Mouse (Mus musculus) heart, embryonic 14.5 days (tissue): ENCODE measurements around the gene Cers6. TPM values are rescaled to one million over a fixed set of nuclear protein-coding genes. Genes with fewer than 3 reads are reported as not detected.
A peak's percentile ranks its signal among the peaks of the same experiment; 100 is the strongest.

ENCODE experiments used
- ATAC-seq: fragments of 200-750 bp; cut with Nextera tagmentation; 2 replicates; pipeline ENCODE4 v1.8.0; 2017; ENCODE audit warnings: low read depth, moderate TSS enrichment; ENCODE audit not compliant: insufficient number of reproducible peaks, insufficient read depth, low FRiP score
- H3K27ac ChIP-seq, 2 experiments: fragments of 200-500 bp in 1 of 2; fragments of 300-500 bp in 1 of 2; sonication (generic) in 1 of 2; replicated peaks in 1 of 2; 2 replicates each; pipeline ENCODE4 v1.5.1; 2012 to 2014; ENCODE audit warnings: low read depth in 2 of 2, low read length in 2 of 2, control low read depth in 1 of 2, mild to moderate bottlenecking in 1 of 2, mixed read lengths in 1 of 2; ENCODE audit not compliant: control insufficient read depth in 1 of 2, insufficient read depth in 1 of 2
- H3K27me3 ChIP-seq: fragments of 300-500 bp; sonication (generic); 2 replicates; pipeline ENCODE4 v1.6.1; 2014; ENCODE audit warnings: mild to moderate bottlenecking, low read length, control low read depth; ENCODE audit not compliant: control insufficient read depth, insufficient read depth
- H3K36me3 ChIP-seq: fragments of 300-500 bp; sonication (generic); 2 replicates; pipeline ENCODE4 v1.6.1; 2014; ENCODE audit warnings: mild to moderate bottlenecking, control low read depth, low read length, mixed read lengths; ENCODE audit not compliant: control insufficient read depth, insufficient read depth
- H3K4me1 ChIP-seq, 2 experiments: fragments of 200-500 bp in 1 of 2; fragments of 300-500 bp in 1 of 2; sonication (generic) in 1 of 2; 2 replicates each; pipeline ENCODE4 v1.6.1; 2012 to 2014; ENCODE audit warnings: low read length in 2 of 2, control low read depth in 1 of 2, mixed read lengths in 1 of 2; ENCODE audit not compliant: control insufficient read depth in 2 of 2, insufficient read depth in 2 of 2
- H3K4me2 ChIP-seq: fragments of 300-500 bp; sonication (generic); 2 replicates; pipeline ENCODE4 v1.6.1; 2014; ENCODE audit warnings: mild to moderate bottlenecking, low read length
- H3K4me3 ChIP-seq, 2 experiments: fragments of 200-500 bp in 1 of 2; fragments of 300-500 bp in 1 of 2; sonication (generic) in 1 of 2; 2 replicates each; pipeline ENCODE4 v1.5.1; 2012 to 2014; ENCODE audit warnings: low read length in 2 of 2, mild to moderate bottlenecking in 2 of 2, control low read depth in 1 of 2, low read depth in 1 of 2, moderate library complexity in 1 of 2; ENCODE audit not compliant: control insufficient read depth in 1 of 2, insufficient read depth in 1 of 2
- H3K9ac ChIP-seq: fragments of 300-500 bp; sonication (generic); 2 replicates; pipeline ENCODE4 v1.6.1; 2014; ENCODE audit warnings: mild to moderate bottlenecking, low read length
- H3K9me3 ChIP-seq: fragments of 300-500 bp; sonication (generic); 2 replicates; pipeline ENCODE4 v1.6.1; 2016; ENCODE audit warnings: low read length, control low read depth; ENCODE audit not compliant: control insufficient read depth
- WGBS: fragments of 180-500 bp; shearing (Covaris S2); extraction: QIAGEN DNeasy Blood & Tissue Kit; methylation state at CpG from one replicate; pipeline ENCODE4 v1.1.7; 2014; 5-methylcytosine and 5-hydroxymethylcytosine counted together
- polyA plus RNA-seq: library from polyadenylated mRNA; unstranded; fragments of >200 nt; fragmentation: Nextera tagmentation; extraction: Ambion mirVana; gene quantifications from 2 replicates; pipeline ENCODE4 v1.2.1, GENCODE M21; 2014

Gene Cers6
- polyA plus RNA-seq, 1 experiment from 2014 or later = 34.4 TPM

DNA sequence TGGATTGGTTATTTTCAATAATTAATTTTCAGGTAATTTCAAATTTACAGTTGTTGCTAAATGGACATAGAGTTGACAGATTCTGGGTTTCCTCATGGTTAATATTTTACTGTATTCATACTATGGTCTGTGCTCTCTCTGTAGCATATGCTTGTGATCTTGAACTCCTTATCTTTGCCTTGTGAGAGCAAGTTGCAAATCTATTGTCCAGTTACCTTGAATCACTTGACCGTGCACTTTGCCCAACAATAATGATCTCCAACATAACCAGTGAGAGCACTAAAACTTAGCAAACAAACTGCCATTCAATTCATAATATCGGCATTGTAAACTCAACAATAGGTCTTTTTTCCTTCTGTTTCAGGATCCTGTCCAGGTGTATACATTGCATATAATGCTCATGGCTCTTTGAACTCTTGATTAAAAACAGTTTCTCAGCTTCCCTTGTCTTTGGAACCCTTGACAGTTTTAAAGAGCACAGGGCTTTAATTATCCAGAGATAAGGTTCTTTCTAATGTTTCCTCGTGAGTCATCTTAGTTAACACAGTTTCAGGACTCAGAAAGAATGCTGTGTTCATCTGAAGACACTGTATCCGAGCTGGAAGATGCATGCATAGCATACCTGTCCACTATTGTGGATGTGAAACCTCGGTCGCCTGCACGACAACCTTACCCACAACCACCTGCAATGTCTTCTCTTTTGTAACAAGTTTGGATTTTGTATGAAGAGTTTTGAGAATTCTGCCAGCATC lies 38.7 kb downstream of the Cers6 start:
- no peak overlapping the region for H3K4me2 ChIP-seq
- H3K27me3 ChIP-seq = no peaks in the 10 kb centered on the region
- ATAC-seq = no peak
- no peaks in the 10 kb centered on the region for H3K9me3 ChIP-seq
- 64% methylated on average over 7 of the region's 7 CpGs for WGBS
- H3K4me1 ChIP-seq = peaks cover 11 to 37% of the 10 kb centered on the region in 2 experiments
- H3K36me3 ChIP-seq = no peaks in the 10 kb centered on the region
- no peak overlapping the region for H3K4me3 ChIP-seq
- no peak overlapping the region for H3K9ac ChIP-seq
- peak overlapping the region; percentile 66 to 78; a peak in 2 of 4 replicates for H3K27ac ChIP-seq

- Histone ChIP-seq H3K4me2 (peak overlapping the region; percentile 47), H3K4me1 (peaks cover 9 to 29% of the 10 kb centered on the region in 2 experiments), H3K4me3 (no peak overlapping the region), H3K9me3 (no peaks in the 10 kb centered on the region), H3K9ac (peak overlapping the region; percentile 17; the same call in 1 of the 2 replicates), H3K27me3 (no peaks in the 10 kb centered on the region), H3K36me3 (no peaks in the 10 kb centered on the region), H3K27ac (peak overlapping the region; percentile 66 to 78)
- WGBS = 18% methylated on average over 9 of the region's 9 CpGs
- peak; percentile 68; the same call in 1 of the 2 replicates for ATAC-seq
These were observed 39.6 kb downstream of the Cers6 start for GRCm38 (mm10) chr2:68900640-68901378.

- Histone ChIP-seq H3K27me3 (no peaks in the 10 kb centered on the region), H3K9me3 (no peaks in the 10 kb centered on the region), H3K27ac (no peak overlapping the region), H3K9ac (no peak overlapping the region), H3K36me3 (no peaks in the 10 kb centered on the region), H3K4me1 (peaks cover 7 to 21% of the 10 kb centered on the region in 2 experiments), H3K4me2 (no peak overlapping the region), H3K4me3 (no peak overlapping the region)
- ATAC-seq = no peak
- WGBS = 87% methylated on average over 2 of the region's 2 CpGs
These were observed 40.5 kb downstream of the Cers6 start for GRCm38 (mm10) chr2:68901708-68902107.

DNA sequence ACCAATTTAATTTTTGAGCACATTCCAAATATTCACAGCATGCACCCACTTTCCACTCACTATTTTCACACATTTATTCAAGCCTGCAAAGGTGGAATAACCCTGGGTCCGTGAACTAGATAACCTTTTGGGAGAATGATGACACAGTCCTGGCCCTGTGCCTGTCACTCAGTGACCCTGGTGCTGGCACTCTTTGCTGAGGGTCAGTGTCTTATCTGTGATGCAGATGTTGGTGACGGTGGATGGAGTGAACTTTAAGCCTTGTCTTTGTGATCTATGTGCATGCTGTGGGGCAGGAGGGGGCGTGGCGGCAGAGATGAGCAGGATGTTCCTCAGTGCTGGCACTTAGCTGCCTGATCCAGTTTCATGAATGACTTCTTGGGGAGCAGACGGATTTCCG lies 41.3 kb downstream of the Cers6 start:
- ATAC-seq = no peak
- peaks cover 7 to 17% of the 10 kb centered on the region in 2 experiments for H3K4me1 ChIP-seq
- H3K27ac ChIP-seq = no peak overlapping the region
- WGBS = 80% methylated on average over 6 of the region's 6 CpGs
- no peak overlapping the region for H3K9ac ChIP-seq
- H3K4me2 ChIP-seq = no peak overlapping the region
- no peaks in the 10 kb centered on the region for H3K36me3 ChIP-seq
- no peak overlapping the region for H3K4me3 ChIP-seq
- no peaks in the 10 kb centered on the region for H3K9me3 ChIP-seq
- no peaks in the 10 kb centered on the region for H3K27me3 ChIP-seq

- no peak overlapping the region for H3K27ac ChIP-seq
- 69% methylated on average over 3 of the region's 3 CpGs for WGBS
- H3K36me3 ChIP-seq = no peaks in the 10 kb centered on the region
- no peak overlapping the region for H3K9ac ChIP-seq
- no peak overlapping the region for H3K4me3 ChIP-seq
- H3K9me3 ChIP-seq = no peaks in the 10 kb centered on the region
- peaks cover 4 to 18% of the 10 kb centered on the region in 2 experiments for H3K4me1 ChIP-seq
- H3K27me3 ChIP-seq = no peaks in the 10 kb centered on the region
- H3K4me2 ChIP-seq = no peak overlapping the region
- no peak for ATAC-seq
These were observed 45.7 kb downstream of the Cers6 start for GRCm38 (mm10) chr2:68906921-68907320.

DNA sequence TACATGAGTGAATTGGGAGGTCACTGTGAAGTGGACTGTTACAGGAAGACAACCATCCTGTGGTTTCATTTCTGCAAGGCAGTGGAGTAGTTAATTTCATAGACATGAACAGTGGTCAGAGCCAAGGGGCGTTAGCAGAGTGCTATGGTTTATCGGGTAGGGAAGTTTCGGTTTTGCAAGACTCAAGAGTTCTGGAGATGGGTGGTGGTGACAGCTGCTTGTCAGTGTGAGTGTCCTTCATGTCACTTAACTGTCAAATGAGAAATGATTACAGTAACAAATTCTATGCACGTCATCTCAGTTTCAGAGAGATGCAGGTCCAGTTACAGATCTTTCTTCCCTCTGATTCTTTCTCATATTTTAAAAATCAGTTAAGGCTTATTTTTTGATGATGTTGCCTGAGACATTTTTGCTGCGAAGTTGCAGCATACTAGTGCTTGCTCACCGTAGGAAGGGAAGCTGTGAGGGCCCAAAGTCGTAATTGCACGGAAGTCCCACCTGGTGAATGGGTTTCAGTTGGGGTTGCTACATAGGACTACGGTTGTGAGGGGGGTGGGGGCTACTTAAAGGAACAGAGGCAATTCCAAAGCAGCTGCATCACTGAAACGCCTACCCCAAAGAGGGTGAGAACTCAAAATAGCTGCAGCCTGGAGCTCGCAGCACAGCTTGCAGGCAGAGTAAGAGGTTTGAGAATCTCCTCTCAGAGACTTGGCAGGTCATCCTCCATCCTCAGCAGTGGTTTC lies 46.7 kb downstream of the Cers6 start:
- H3K27ac ChIP-seq = no peak overlapping the region
- 33% methylated on average over 11 of the region's 11 CpGs for WGBS
- no peak for ATAC-seq
- no peaks in the 10 kb centered on the region for H3K27me3 ChIP-seq
- H3K4me2 ChIP-seq = peak overlapping the region; percentile 50
- peaks cover 4 to 20% of the 10 kb centered on the region in 2 experiments for H3K4me1 ChIP-seq
- 0 out of 2 replicates have a peak, but pooled peaks cover 5% of the 10 kb centered on the region for H3K9me3 ChIP-seq
- H3K9ac ChIP-seq = peak overlapping the region; percentile 16; the same call in 1 of the 2 replicates
- peak overlapping the region; percentile 6 to 17; a peak in 2 of 4 replicates for H3K4me3 ChIP-seq
- H3K36me3 ChIP-seq = no peaks in the 10 kb centered on the region

- Histone ChIP-seq H3K4me2 (no peak overlapping the region), H3K4me3 (no peak overlapping the region), H3K9me3 (0 out of 2 replicates have a peak, but pooled peaks cover 6% of the 10 kb centered on the region), H3K4me1 (peaks cover 4 to 20% of the 10 kb centered on the region in 2 experiments), H3K9ac (no peak overlapping the region), H3K36me3 (no peaks in the 10 kb centered on the region), H3K27ac (no peak overlapping the region), H3K27me3 (no peaks in the 10 kb centered on the region)
- ATAC-seq = no peak
- WGBS = 73% methylated on average over 7 of the region's 7 CpGs
These were observed 49.5 kb downstream of the Cers6 start for GRCm38 (mm10) chr2:68910727-68911126.
